Mouse (Mus musculus) MEL (cell line): ENCODE results near the gene Tmed2.

Experiments
- CTCF ChIP-seq, 3 experiments: IDR thresholded peaks in 2 of 3; conservative IDR thresholded peaks in 1 of 3; 2 replicates each; pipeline ENCODE4 v1.5.1; 2011 to 2012; ENCODE audit warnings: low read length in 3 of 3, low read depth in 2 of 3, mild to moderate bottlenecking in 2 of 3, improper control_type of control experiment in 1 of 3, inconsistent platforms in 1 of 3, mixed read lengths in 1 of 3, moderate library complexity in 1 of 3; ENCODE audit not compliant: control insufficient read depth in 1 of 3, insufficient read depth in 1 of 3, poor library complexity in 1 of 3, severe bottlenecking in 1 of 3
- GABPA ChIP-seq: IDR thresholded peaks from 2 replicates; pipeline ENCODE4 v1.6.1; 2012; ENCODE audit warnings: low read depth, mild to moderate bottlenecking, inconsistent platforms, low read length, improper control_type of control experiment, moderate library complexity
- POLR2A ChIP-seq, 2 experiments: IDR thresholded peaks; 2 replicates each; pipeline ENCODE4 v1.6.1; 2011 to 2012; ENCODE audit warnings: low read length in 2 of 2, mild to moderate bottlenecking in 2 of 2, control low read depth in 1 of 2, improper control_type of control experiment in 1 of 2, low read depth in 1 of 2, moderate library complexity in 1 of 2; ENCODE audit not compliant: control insufficient read depth in 1 of 2, insufficient read depth in 1 of 2, poor library complexity in 1 of 2
- TAL1 ChIP-seq: IDR thresholded peaks from 2 replicates; pipeline ENCODE4 v1.6.1; 2012; ENCODE audit warnings: mild to moderate bottlenecking, inconsistent platforms, low read length, moderate library complexity, mixed read lengths
- USF1 ChIP-seq: IDR thresholded peaks from 2 replicates; pipeline ENCODE4 v1.6.1; 2014; ENCODE audit warnings: low read depth, mild to moderate bottlenecking, inconsistent platforms, low read length, improper control_type of control experiment, moderate library complexity
- ZC3H11A ChIP-seq: IDR thresholded peaks from 2 replicates; pipeline ENCODE4 v1.6.1; 2012; ENCODE audit warnings: low read depth, mild to moderate bottlenecking, inconsistent platforms, low read length, improper control_type of control experiment

- TF ChIP-seq POLR2A (IDR thresholded peaks at IDR 0.05; ENCODE audit: control insufficient read depth in 1 of 2, insufficient read depth in 1 of 2, low read depth in 1 of 2, low read length in 2 of 2, poor library complexity in 1 of 2) (no peak), CTCF (IDR thresholded peaks at IDR 0.05 in 2 of 3, conservative IDR thresholded peaks at IDR 0.05 in 1 of 3; ENCODE audit: control insufficient read depth in 1 of 3, insufficient read depth in 1 of 3, low read depth in 2 of 3, low read length in 3 of 3, poor library complexity in 1 of 3, severe bottlenecking in 1 of 3) (no peak), ZC3H11A (no peak), TAL1 (no peak), USF1 (no peak), GABPA (no peak)
Measured at GRCm38 (mm10) chr5:124509742-124510237, 30.7 kb upstream of the Tmed2 start.
